Mouse (Mus musculus): ENCODE data around the gene BC049762.

GRCm38 (mm10) chr11:51274418-51274817, 11.6 kb upstream of the BC049762 start:
- no peak for TF ChIP-seq CTCF (IDR thresholded peaks at IDR 0.05; ENCODE audit: control insufficient read depth, insufficient read depth, insufficient replicate concordance, low read depth, low read length)
- TF ChIP-seq POLR2A (IDR thresholded peaks at IDR 0.05; ENCODE audit: control insufficient read depth, low read depth, low read length) = no peak

All from testis, adult 2 months (tissue).